Comparison of ENCODE assay signal across 8 mouse cellular contexts in the genomic region with DNA sequence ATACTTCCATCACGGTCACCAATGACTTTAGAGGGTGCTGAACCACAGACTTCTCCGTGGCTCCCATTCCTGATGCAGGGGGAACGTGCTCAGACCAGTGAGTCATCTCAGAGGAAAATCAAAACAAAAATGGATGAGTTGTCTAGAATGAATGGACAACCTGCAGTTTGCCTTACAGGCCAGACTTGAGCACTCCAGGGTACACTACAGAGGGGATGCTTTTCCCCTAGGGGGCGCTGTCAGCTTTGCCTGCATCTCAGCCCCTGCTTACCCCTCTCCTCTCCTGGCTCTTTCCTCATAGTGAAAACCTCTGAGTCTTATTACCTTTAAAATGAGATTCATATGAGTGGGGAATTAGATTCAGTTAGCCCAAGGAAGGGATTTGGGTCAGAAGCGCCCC.
DNase-seq lines count a peak whose midpoint lies in the region; ATAC-seq lines count a peak whose summit lies in the region.

No protein-coding gene starts in this region.

- peak; percentile 58 for DNase-seq in midbrain, embryonic 10.5 days (ENCODE audit: low spot score)
- DNase-seq in adrenal gland, postnatal 10 days: peak; percentile 83
- DNase-seq in embryonic facial prominence, embryonic 10.5 days (ENCODE audit: low spot score): peak; percentile 64
- DNase-seq in kidney, postnatal 25 days: peak; percentile 76 to 88
- DNase-seq in lung, adult 18-20 months: peak; percentile 22 to 42
- DNase-seq in right cerebral cortex, postnatal 36 days (ENCODE audit: low spot score in 2 of 2): peak; percentile 60 to 66

- peaks cover 15% of the 10 kb centered on the region for H3K4me1 ChIP-seq in midbrain, embryonic 10.5 days
- peaks cover 4% of the 10 kb centered on the region; the same call in 1 of the 2 replicates for H3K4me1 ChIP-seq in midbrain, embryonic 15.5 days
- peaks cover 7% of the 10 kb centered on the region; the same call in 1 of the 2 replicates for H3K4me1 ChIP-seq in embryonic facial prominence, embryonic 10.5 days

- no peaks in the 10 kb centered on the region for H3K36me3 ChIP-seq in midbrain, embryonic 10.5 days
- H3K36me3 ChIP-seq in midbrain, embryonic 15.5 days (replicated peaks): no peaks in the 10 kb centered on the region
- no peaks in the 10 kb centered on the region for H3K36me3 ChIP-seq in embryonic facial prominence, embryonic 10.5 days (replicated peaks)

- 45% methylated on average over 5 of the region's 5 CpGs for WGBS in midbrain, embryonic 10.5 days
- WGBS in midbrain, embryonic 15.5 days: 39% methylated on average over 5 of the region's 5 CpGs
- 43% methylated on average over 5 of the region's 5 CpGs for WGBS in embryonic facial prominence, embryonic 10.5 days

- H3K4me3 ChIP-seq in midbrain, embryonic 10.5 days: no peak overlapping the region
- H3K4me3 ChIP-seq in midbrain, embryonic 15.5 days: no peak overlapping the region
- H3K4me3 ChIP-seq in embryonic facial prominence, embryonic 10.5 days: no peak overlapping the region

- no peak overlapping the region for H3K27ac ChIP-seq in midbrain, embryonic 10.5 days (replicated peaks)
- no peak overlapping the region for H3K27ac ChIP-seq in midbrain, embryonic 15.5 days
- H3K27ac ChIP-seq in embryonic facial prominence, embryonic 10.5 days (replicated peaks): no peak overlapping the region

- no peak overlapping the region for H3K4me2 ChIP-seq in midbrain, embryonic 15.5 days

- H3K9ac ChIP-seq in midbrain, embryonic 15.5 days: no peak overlapping the region

- no peak for ATAC-seq in midbrain, embryonic 15.5 days (replicated peaks)
- no peak for ATAC-seq in megakaryocyte, adult 5-6 weeks (ENCODE audit: poor library complexity, severe bottlenecking)

- H3K27me3 ChIP-seq in midbrain, embryonic 10.5 days (ENCODE audit: low read depth, poor library complexity, severe bottlenecking): peaks cover 7% of the 10 kb centered on the region; the same call in 1 of the 2 replicates
- no peaks in the 10 kb centered on the region for H3K27me3 ChIP-seq in midbrain, embryonic 15.5 days (replicated peaks)
- no peaks in the 10 kb centered on the region for H3K27me3 ChIP-seq in embryonic facial prominence, embryonic 10.5 days (replicated peaks; ENCODE audit: low read depth, poor library complexity, severe bottlenecking)

- no peaks in the 10 kb centered on the region for H3K9me3 ChIP-seq in midbrain, embryonic 10.5 days (replicated peaks)
- no peaks in the 10 kb centered on the region for H3K9me3 ChIP-seq in midbrain, embryonic 15.5 days
- no peaks in the 10 kb centered on the region for H3K9me3 ChIP-seq in embryonic facial prominence, embryonic 10.5 days

Comparison
In these comparisons a context has a peak if more than half of its experiments do, and no peak if none do; other contexts are left out.
1. DNase-seq: peak in every context shown above with its lines; median percentile 83 in adrenal gland, postnatal 10 days; 82 in kidney, postnatal 25 days; 64 in embryonic facial prominence, embryonic 10.5 days; 63 in right cerebral cortex, postnatal 36 days; 58 in midbrain, embryonic 10.5 days; 32 in lung, adult 18-20 months.